Mouse (Mus musculus) CH12.LX (cell line): ENCODE data around the gene Mrpl19.

ENCODE experiments used
- CTCF ChIP-seq, 2 experiments: IDR thresholded peaks in 1 of 2; conservative IDR thresholded peaks in 1 of 2; 2 replicates each; pipeline ENCODE4 v1.5.1; 2011 to 2012; ENCODE audit warnings: low read depth in 2 of 2, low read length in 2 of 2, improper control_type of control experiment in 1 of 2, inconsistent platforms in 1 of 2, mild to moderate bottlenecking in 1 of 2, moderate library complexity in 1 of 2
- E2F4 ChIP-seq: IDR thresholded peaks from 2 replicates; pipeline ENCODE4 v1.6.1; 2011; ENCODE audit warnings: low read depth, low read length, improper control_type of control experiment; ENCODE audit not compliant: insufficient replicate concordance
- ELF1 ChIP-seq: IDR thresholded peaks from 2 replicates; pipeline ENCODE4 v1.6.1; 2014; ENCODE audit warnings: low read depth, mild to moderate bottlenecking, inconsistent platforms, low read length, improper control_type of control experiment
- POLR2A ChIP-seq: IDR thresholded peaks from 2 replicates; pipeline ENCODE4 v1.6.1; 2011; ENCODE audit warnings: low read depth, mild to moderate bottlenecking, improper control_type of control experiment, low read length
- RAD21 ChIP-seq: IDR thresholded peaks from 2 replicates; pipeline ENCODE4 v1.6.1; 2011; ENCODE audit warnings: low read depth, mild to moderate bottlenecking, low read length, improper control_type of control experiment, moderate library complexity

DNA sequence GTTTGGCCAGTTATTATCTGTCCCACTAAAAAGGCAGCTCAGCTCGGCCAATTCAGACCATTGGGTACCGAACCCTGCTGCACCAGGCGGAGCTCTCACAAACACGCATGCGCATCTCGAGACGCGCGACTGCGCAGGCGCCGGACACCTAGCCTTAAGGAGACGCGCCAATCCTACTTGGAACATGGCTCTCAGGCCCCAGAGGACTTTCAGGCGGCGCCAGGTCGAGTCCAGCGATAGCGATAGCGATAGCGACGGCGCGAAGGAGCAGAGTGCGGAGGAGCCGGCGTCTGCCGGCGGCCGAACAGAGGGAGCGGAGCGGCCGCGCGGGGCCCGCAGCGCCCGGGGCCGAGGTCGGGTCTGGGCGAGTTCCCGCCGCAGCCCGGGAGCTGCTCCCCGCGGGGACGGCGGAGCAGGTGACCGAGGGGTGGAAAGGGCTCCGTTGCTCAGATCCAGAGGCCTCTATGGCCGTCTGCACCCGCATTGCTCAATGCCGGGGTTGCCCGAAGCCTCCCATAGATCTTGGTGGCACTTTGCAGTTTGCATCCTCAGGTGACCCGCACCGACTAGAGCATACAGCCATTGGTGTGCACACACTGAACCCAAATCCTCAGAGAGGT lies 42.1 kb downstream of the Mrpl19 start, which contains the start of gene Gcfc2:
- TF ChIP-seq CTCF (conservative IDR thresholded peaks at IDR 0.05 in 1 of 2, IDR thresholded peaks at IDR 0.05 in 1 of 2; ENCODE audit: low read depth in 2 of 2, low read length in 2 of 2) (no peak), E2F4 (no peak), ELF1 (no peak), POLR2A (peak; percentile 89; the same call in 1 of the 2 replicates), RAD21 (no peak)
